Mouse (Mus musculus) lung, embryonic 15.5 days (tissue): ENCODE data around the gene Serpinb9b. TPM values are rescaled to one million over a fixed set of nuclear protein-coding genes. Genes with fewer than 3 reads are reported as not detected.
A peak's percentile ranks its signal among the peaks of the same experiment; 100 is the strongest.
"Not testable (repeated sequence)": the region's sequence is repeated elsewhere in the genome, so short reads cannot be mapped to it uniquely, and the experiment has no call there.

Source experiments
- ATAC-seq: fragments of 200-750 bp; cut with Nextera tagmentation; 2 replicates; pipeline ENCODE4 v1.8.0; 2017; ENCODE audit warnings: moderate number of reproducible peaks, borderline replicate concordance; ENCODE audit not compliant: low FRiP score, low TSS enrichment; ENCODE audit errors: extremely low read depth
- H3K27ac ChIP-seq: fragments of 300-500 bp; sonication (generic); 2 replicates; pipeline ENCODE4 v1.5.1; 2015; ENCODE audit warnings: moderate library complexity, mild to moderate bottlenecking, inconsistent platforms
- H3K27me3 ChIP-seq: fragments of 300-500 bp; sonication (generic); 2 replicates; pipeline ENCODE4 v1.6.1; 2015; ENCODE audit warnings: inconsistent platforms
- H3K36me3 ChIP-seq: fragments of 300-500 bp; sonication (generic); 2 replicates; pipeline ENCODE4 v1.6.1; 2015; ENCODE audit warnings: inconsistent platforms
- H3K4me1 ChIP-seq: fragments of 300-500 bp; sonication (generic); 2 replicates; pipeline ENCODE4 v1.6.1; 2015; ENCODE audit warnings: inconsistent platforms
- H3K4me2 ChIP-seq: fragments of 300-500 bp; sonication (generic); 2 replicates; pipeline ENCODE4 v1.6.1; 2015; ENCODE audit warnings: inconsistent platforms, mild to moderate bottlenecking, moderate library complexity
- H3K4me3 ChIP-seq: fragments of 300-500 bp; sonication (generic); 2 replicates; pipeline ENCODE4 v1.5.1; 2015; ENCODE audit warnings: mild to moderate bottlenecking, inconsistent platforms
- H3K9ac ChIP-seq: fragments of 300-500 bp; sonication (generic); 2 replicates; pipeline ENCODE4 v1.6.1; 2015; ENCODE audit warnings: inconsistent platforms
- H3K9me3 ChIP-seq: fragments of 300-500 bp; sonication (generic); 2 replicates; pipeline ENCODE4 v1.6.1; 2016; ENCODE audit warnings: inconsistent platforms
- WGBS: fragments of 180-500 bp; shearing (Covaris S2); methylation state at CpG from one replicate; pipeline ENCODE4 v1.1.7; 2015; 5-methylcytosine and 5-hydroxymethylcytosine counted together
- polyA plus RNA-seq: library from polyadenylated mRNA; unstranded; fragments of >200 nt; fragmentation: Nextera tagmentation; extraction: Ambion mirVana; gene quantifications from 2 replicates; pipeline ENCODE4 v1.2.1, GENCODE M21; 2015

The Serpinb9b gene
- polyA plus RNA-seq, 1 experiment from 2014 or later: 0.19 TPM

- WGBS: 66% methylated on average over 3 of the region's 3 CpGs
- no peak for ATAC-seq
Measured at GRCm38 (mm10) chr13:33006555-33006954, 20.7 kb upstream of the Serpinb9b start.

GRCm38 (mm10) chr13:33012395-33012794 lies 14.8 kb upstream of the Serpinb9b start:
- H3K9me3 ChIP-seq: no peaks in the 10 kb centered on the region
- H3K9ac ChIP-seq: no peak overlapping the region
- ATAC-seq: peak; percentile 93; the same call in 1 of the 2 replicates
- H3K36me3 ChIP-seq: peaks cover 27% of the 10 kb centered on the region
- 49% methylated on average over 1 of the region's 1 CpGs for WGBS
- H3K4me2 ChIP-seq: no peak overlapping the region
- no peaks in the 10 kb centered on the region for H3K27me3 ChIP-seq
- H3K4me3 ChIP-seq: no peak overlapping the region
- no peak overlapping the region for H3K27ac ChIP-seq
- H3K4me1 ChIP-seq: peaks cover 5% of the 10 kb centered on the region; the same call in 1 of the 2 replicates

More at GRCm38 (mm10) chr13:33006555-33006954, 20.7 kb upstream of the Serpinb9b start:
- Histone ChIP-seq H3K27ac (no peak overlapping the region), H3K4me2 (peak overlapping the region; percentile 63; the same call in 1 of the 2 replicates), H3K9me3 (no peaks in the 10 kb centered on the region), H3K4me1 (peaks cover 26% of the 10 kb centered on the region), H3K36me3 (peaks cover 14% of the 10 kb centered on the region), H3K27me3 (no peaks in the 10 kb centered on the region), H3K4me3 (no peak overlapping the region), H3K9ac (no peak overlapping the region)

- no peak overlapping the region for H3K4me3 ChIP-seq
- H3K27ac ChIP-seq: no peak overlapping the region
- H3K9ac ChIP-seq: no peak overlapping the region
- peaks cover 28% of the 10 kb centered on the region for H3K36me3 ChIP-seq
- no peak overlapping the region for H3K4me2 ChIP-seq
- WGBS: 42% methylated on average over 2 of the region's 2 CpGs
- H3K9me3 ChIP-seq: no peaks in the 10 kb centered on the region
- no peaks in the 10 kb centered on the region for H3K27me3 ChIP-seq
- peaks cover 5% of the 10 kb centered on the region; the same call in 1 of the 2 replicates for H3K4me1 ChIP-seq
- ATAC-seq: no peak
Measured at GRCm38 (mm10) chr13:33013271-33013670, 13.9 kb upstream of the Serpinb9b start.

- H3K4me2 ChIP-seq: no peak overlapping the region
- no peaks in the 10 kb centered on the region for H3K9me3 ChIP-seq
- no peak overlapping the region for H3K9ac ChIP-seq
- ATAC-seq: no peak
- H3K27me3 ChIP-seq: no peaks in the 10 kb centered on the region
- H3K36me3 ChIP-seq: peaks cover 2% of the 10 kb centered on the region; the same call in 1 of the 2 replicates
- H3K27ac ChIP-seq: no peak overlapping the region
- H3K4me1 ChIP-seq: 0 out of 2 replicates have a peak, but pooled peaks cover 5% of the 10 kb centered on the region
- WGBS: 91% methylated on average over 1 of the region's 1 CpGs
- no peak overlapping the region for H3K4me3 ChIP-seq
Measured at GRCm38 (mm10) chr13:33022371-33022770, 4.8 kb upstream of the Serpinb9b start.

GRCm38 (mm10) chr13:33026427-33027057 lies 674 bp upstream of the Serpinb9b start:
- H3K9me3 ChIP-seq: no peaks in the 10 kb centered on the region
- 0 out of 2 replicates have a peak, but pooled peaks cover 5% of the 10 kb centered on the region for H3K4me1 ChIP-seq
- H3K4me2 ChIP-seq: no peak overlapping the region
- H3K27ac ChIP-seq: no peak overlapping the region
- H3K27me3 ChIP-seq: no peaks in the 10 kb centered on the region
- no peak overlapping the region for H3K9ac ChIP-seq
- ATAC-seq: no peak
- H3K4me3 ChIP-seq: no peak overlapping the region
- WGBS: 24% methylated on average over 1 of the region's 1 CpGs
- H3K36me3 ChIP-seq: no peaks in the 10 kb centered on the region

GRCm38 (mm10) chr13:33028146-33028545 lies 930 bp downstream of the Serpinb9b start:
- H3K27ac ChIP-seq: no peak overlapping the region
- 15% methylated on average over 2 of the region's 2 CpGs for WGBS
- H3K4me2 ChIP-seq: no peak overlapping the region
- no peak overlapping the region for H3K4me3 ChIP-seq
- H3K27me3 ChIP-seq: no peaks in the 10 kb centered on the region
- no peaks in the 10 kb centered on the region for H3K36me3 ChIP-seq
- no peaks in the 10 kb centered on the region for H3K9me3 ChIP-seq
- ATAC-seq: no peak
- no peak overlapping the region for H3K9ac ChIP-seq
- H3K4me1 ChIP-seq: 0 out of 2 replicates have a peak, but pooled peaks cover 5% of the 10 kb centered on the region

GRCm38 (mm10) chr13:33028550-33028949 lies 1.3 kb downstream of the Serpinb9b start:
- H3K36me3 ChIP-seq: no peaks in the 10 kb centered on the region
- 42% methylated on average over 2 of the region's 2 CpGs for WGBS
- H3K27ac ChIP-seq: no peak overlapping the region
- no peak overlapping the region for H3K4me3 ChIP-seq
- H3K4me2 ChIP-seq: no peak overlapping the region
- H3K4me1 ChIP-seq: 0 out of 2 replicates have a peak, but pooled peaks cover 5% of the 10 kb centered on the region
- H3K9me3 ChIP-seq: no peaks in the 10 kb centered on the region
- H3K27me3 ChIP-seq: no peaks in the 10 kb centered on the region
- no peak overlapping the region for H3K9ac ChIP-seq
- no peak for ATAC-seq

GRCm38 (mm10) chr13:33029478-33029877 lies 2.3 kb downstream of the Serpinb9b start:
- H3K4me2 ChIP-seq, H3K27me3 ChIP-seq, ATAC-seq, H3K27ac ChIP-seq, H3K4me3 ChIP-seq, H3K4me1 ChIP-seq, H3K9ac ChIP-seq, H3K36me3 ChIP-seq, H3K9me3 ChIP-seq: not testable (repeated sequence)
- 86% methylated on average over 2 of the region's 2 CpGs for WGBS

GRCm38 (mm10) chr13:33030281-33030680 lies 3.1 kb downstream of the Serpinb9b start:
- WGBS: 91% methylated on average over 2 of the region's 3 CpGs
- H3K9me3 ChIP-seq: no peaks in the 10 kb centered on the region

GRCm38 (mm10) chr13:33035506-33035905 lies 8.3 kb downstream of the Serpinb9b start:
- ATAC-seq: no peak

More at GRCm38 (mm10) chr13:33030281-33030680, 3.1 kb downstream of the Serpinb9b start:
- Histone ChIP-seq H3K27me3 (no peaks in the 10 kb centered on the region), H3K4me2 (no peak overlapping the region), H3K4me3 (no peak overlapping the region), H3K36me3 (no peaks in the 10 kb centered on the region), H3K9ac (no peak overlapping the region), H3K27ac (no peak overlapping the region), H3K4me1 (0 out of 2 replicates have a peak, but pooled peaks cover 5% of the 10 kb centered on the region)
- no peak for ATAC-seq

GRCm38 (mm10) chr13:33043542-33043941 lies 16.3 kb downstream of the Serpinb9b start:
- H3K9ac ChIP-seq: no peak overlapping the region
- ATAC-seq: no peak
- no peaks in the 10 kb centered on the region for H3K27me3 ChIP-seq
- no peaks in the 10 kb centered on the region for H3K36me3 ChIP-seq
- H3K4me3 ChIP-seq: no peak overlapping the region
- H3K4me1 ChIP-seq: no peaks in the 10 kb centered on the region
- no peak overlapping the region for H3K4me2 ChIP-seq
- 97% methylated on average over 3 of the region's 3 CpGs for WGBS
- no peak overlapping the region for H3K27ac ChIP-seq
- H3K9me3 ChIP-seq: no peaks in the 10 kb centered on the region

More at GRCm38 (mm10) chr13:33035506-33035905, 8.3 kb downstream of the Serpinb9b start:
- no peaks in the 10 kb centered on the region for H3K36me3 ChIP-seq
- no peak overlapping the region for H3K9ac ChIP-seq
- no peaks in the 10 kb centered on the region for H3K4me1 ChIP-seq
- H3K27me3 ChIP-seq: no peaks in the 10 kb centered on the region
- no peak overlapping the region for H3K27ac ChIP-seq
- H3K9me3 ChIP-seq: no peaks in the 10 kb centered on the region
- WGBS: 56% methylated on average over 1 of the region's 1 CpGs
- no peak overlapping the region for H3K4me2 ChIP-seq
- no peak overlapping the region for H3K4me3 ChIP-seq

GRCm38 (mm10) chr13:33047234-33047633 lies 20.0 kb downstream of the Serpinb9b start:
- Histone ChIP-seq H3K4me2 (no peak overlapping the region), H3K36me3 (no peaks in the 10 kb centered on the region), H3K27me3 (no peaks in the 10 kb centered on the region), H3K9ac (no peak overlapping the region), H3K4me3 (no peak overlapping the region), H3K9me3 (no peaks in the 10 kb centered on the region), H3K27ac (no peak overlapping the region), H3K4me1 (no peaks in the 10 kb centered on the region)
- WGBS: 92% methylated on average over 2 of the region's 2 CpGs
- no peak for ATAC-seq
